Mouse (Mus musculus) ES-CJ7 (cell line): ENCODE measurements at regions not wholly inside any gene's neighbourhood (a gene's known extent, or its start where the extent isn't known, plus 50 kb on each side); places are given as distances from the start of the nearest gene placed in this dataset.

Experiments used
- DNase-seq: peaks from one replicate; pipeline ENCODE4 v3.0.0; 2011; ENCODE audit warnings: low read depth, low spot score

GRCm38 (mm10) chr10:87639339-87639738, 117.7 kb downstream of the Pah start:
- DNase-seq, result no peak

GRCm38 (mm10) chr10:87649091-87649490, 127.5 kb downstream of the Pah start:
- peak; percentile 28 for DNase-seq

GRCm38 (mm10) chr10:87652139-87652740, 130.6 kb downstream of the Pah start:
- DNase-seq, result no peak

GRCm38 (mm10) chr10:87654112-87654511, 132.5 kb downstream of the Pah start:
- DNase-seq, result no peak

- no peak for DNase-seq
These were observed 144.6 kb downstream of the Pah start for GRCm38 (mm10) chr10:87666020-87666718.

- DNase-seq, result no peak
These were observed 145.3 kb downstream of the Pah start for GRCm38 (mm10) chr10:87666719-87667387.

GRCm38 (mm10) chr10:87667651-87668140, 146.1 kb downstream of the Pah start:
- DNase-seq, result no peak

GRCm38 (mm10) chr10:87674740-87675420, 153.3 kb downstream of the Pah start:
- no peak for DNase-seq

GRCm38 (mm10) chr10:87676041-87676672, 154.6 kb downstream of the Pah start:
- no peak for DNase-seq

- no peak for DNase-seq
These were observed 157.4 kb downstream of the Pah start for GRCm38 (mm10) chr10:87678984-87679383.

- peak; percentile 79 for DNase-seq
These were observed 164.7 kb downstream of the Pah start for GRCm38 (mm10) chr10:87686311-87686710.

GRCm38 (mm10) chr10:87686785-87687184, 165.2 kb downstream of the Pah start:
- peak; percentile 27 for DNase-seq

- DNase-seq, result no peak
These were observed 166.2 kb downstream of the Pah start for GRCm38 (mm10) chr10:87687844-87688243.

GRCm38 (mm10) chr10:87690831-87691230, 167.2 kb upstream of the Igf1 start:
- no peak for DNase-seq

GRCm38 (mm10) chr10:87696485-87696884, 161.6 kb upstream of the Igf1 start:
- no peak for DNase-seq

- no peak for DNase-seq
These were observed 146.9 kb upstream of the Igf1 start for GRCm38 (mm10) chr10:87711209-87711608.

GRCm38 (mm10) chr10:87711798-87712197, 146.3 kb upstream of the Igf1 start:
- DNase-seq, result no peak

GRCm38 (mm10) chr10:87715874-87716600, 142.0 kb upstream of the Igf1 start:
- no peak for DNase-seq

- DNase-seq, result no peak
These were observed 140.9 kb upstream of the Igf1 start for GRCm38 (mm10) chr10:87717156-87717555.

- DNase-seq, result no peak
These were observed 139.6 kb upstream of the Igf1 start for GRCm38 (mm10) chr10:87718491-87718890.

- DNase-seq, result no peak
These were observed 138.1 kb upstream of the Igf1 start for GRCm38 (mm10) chr10:87719978-87720377.
